Mouse (Mus musculus): ENCODE measurements around the gene AA467197. TPM values are rescaled to one million over a fixed set of nuclear protein-coding genes. Genes with fewer than 3 reads are reported as not detected.
A peak's percentile ranks its signal among the peaks of the same experiment; 100 is the strongest.

Gene AA467197
- polyA plus RNA-seq, 1 experiment from 2014 or later, result 0.20 TPM

- 87% methylated on average over 2 of the region's 2 CpGs for WGBS (ENCODE audit: insufficient replicate concordance)
- Histone ChIP-seq H3K9me3 (replicated peaks; ENCODE audit: control insufficient read depth, low read length) (no peaks in the 10 kb centered on the region), H3K4me2 (no peak overlapping the region), H3K27me3 (ENCODE audit: control insufficient read depth, insufficient read depth, low read length) (no peaks in the 10 kb centered on the region), H3K4me3 (ENCODE audit: low read depth, low read length) (no peak overlapping the region), H3K27ac (ENCODE audit: low read depth, low read length) (no peak overlapping the region), H3K9ac (ENCODE audit: low read depth, low read length) (no peak overlapping the region), H3K36me3 (ENCODE audit: control insufficient read depth, insufficient read depth, low read length) (no peaks in the 10 kb centered on the region), H3K4me1 (ENCODE audit: control insufficient read depth, insufficient read depth, low read length) (no peaks in the 10 kb centered on the region)
- no peak for ATAC-seq (replicated peaks; ENCODE audit: insufficient number of reproducible peaks, low FRiP score, low TSS enrichment)
Observed at GRCm38 (mm10) chr2:122675126-122675525, 38.3 kb downstream of the AA467197 start.

DNA sequence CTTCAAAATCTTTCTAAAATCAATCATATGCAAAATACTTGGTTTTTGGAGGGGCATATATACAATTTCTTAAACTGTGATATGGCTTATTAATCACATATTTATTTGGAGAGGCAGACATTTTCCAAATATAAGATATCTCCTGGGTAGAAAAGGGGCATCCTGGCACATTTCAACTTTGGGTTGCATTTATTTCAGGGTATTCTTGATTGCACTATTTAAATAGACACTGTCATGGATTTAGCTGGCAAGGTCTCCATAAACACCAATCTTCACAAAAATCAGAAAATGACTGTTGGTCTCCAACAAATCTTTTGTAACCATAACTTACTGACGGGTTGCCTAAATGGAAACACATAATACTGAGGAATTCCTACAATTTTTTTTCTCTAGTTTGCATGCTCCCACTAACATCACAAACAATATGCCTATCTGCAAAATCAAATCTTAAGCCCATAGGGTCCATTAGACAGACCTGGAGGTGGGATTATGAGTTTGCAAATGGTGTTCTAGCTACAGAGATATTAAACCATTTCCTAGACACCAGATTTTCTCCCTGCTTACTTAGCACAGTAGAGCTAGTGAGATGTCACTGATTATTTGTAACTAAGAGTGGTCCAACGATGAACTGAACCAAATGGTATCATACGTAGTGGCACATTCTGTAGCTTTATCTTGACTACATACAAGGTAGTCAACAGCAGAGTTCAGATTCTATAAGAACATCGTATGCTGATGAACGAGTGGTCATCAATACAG, 44.8 kb downstream of the AA467197 start:
- H3K36me3 ChIP-seq (ENCODE audit: control insufficient read depth, insufficient read depth, low read length), result no peaks in the 10 kb centered on the region
- ATAC-seq (replicated peaks; ENCODE audit: insufficient number of reproducible peaks, low FRiP score, low TSS enrichment), result peak; percentile 46; the same call in 1 of the 2 replicates
- no peaks in the 10 kb centered on the region for H3K27me3 ChIP-seq (ENCODE audit: control insufficient read depth, insufficient read depth, low read length)
- peaks cover 10% of the 10 kb centered on the region for H3K9me3 ChIP-seq (replicated peaks; ENCODE audit: control insufficient read depth, low read length)
- no peak overlapping the region for H3K4me2 ChIP-seq
- 80% methylated on average over 5 of the region's 5 CpGs for WGBS (ENCODE audit: insufficient replicate concordance)
- no peak overlapping the region for H3K27ac ChIP-seq (ENCODE audit: low read depth, low read length)
- H3K9ac ChIP-seq (ENCODE audit: low read depth, low read length), result no peak overlapping the region
- H3K4me3 ChIP-seq (ENCODE audit: low read depth, low read length), result no peak overlapping the region
- H3K4me1 ChIP-seq (ENCODE audit: control insufficient read depth, insufficient read depth, low read length), result no peaks in the 10 kb centered on the region

DNA sequence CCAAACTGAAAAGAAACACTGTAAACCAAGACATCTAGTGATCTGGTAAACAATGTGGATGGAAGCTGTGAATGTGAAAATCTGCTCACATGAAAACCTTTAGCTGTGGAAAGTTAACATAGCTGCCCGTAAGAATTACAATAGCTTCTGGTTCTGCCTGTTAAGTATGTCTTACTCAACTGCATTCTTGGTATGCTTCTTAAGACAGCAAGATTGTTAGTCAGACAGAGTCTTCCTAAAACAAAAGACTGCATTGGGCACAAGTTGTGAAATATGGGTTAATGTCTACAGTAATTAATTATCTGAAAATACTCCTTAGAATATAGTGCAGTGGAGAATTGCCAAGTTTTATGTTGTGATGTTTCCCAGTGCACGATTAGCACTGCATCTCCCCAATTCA, 45.7 kb downstream of the AA467197 start:
- Histone ChIP-seq H3K27me3 (ENCODE audit: control insufficient read depth, insufficient read depth, low read length) (no peaks in the 10 kb centered on the region), H3K4me3 (ENCODE audit: low read depth, low read length) (no peak overlapping the region), H3K9ac (ENCODE audit: low read depth, low read length) (no peak overlapping the region), H3K9me3 (replicated peaks; ENCODE audit: control insufficient read depth, low read length) (peaks cover 10% of the 10 kb centered on the region), H3K4me1 (ENCODE audit: control insufficient read depth, insufficient read depth, low read length) (no peaks in the 10 kb centered on the region), H3K36me3 (ENCODE audit: control insufficient read depth, insufficient read depth, low read length) (no peaks in the 10 kb centered on the region), H3K4me2 (no peak overlapping the region), H3K27ac (ENCODE audit: low read depth, low read length) (no peak overlapping the region)
- ATAC-seq (replicated peaks; ENCODE audit: insufficient number of reproducible peaks, low FRiP score, low TSS enrichment), result no peak
- 82% methylated on average over 2 of the region's 2 CpGs for WGBS (ENCODE audit: insufficient replicate concordance)

DNA sequence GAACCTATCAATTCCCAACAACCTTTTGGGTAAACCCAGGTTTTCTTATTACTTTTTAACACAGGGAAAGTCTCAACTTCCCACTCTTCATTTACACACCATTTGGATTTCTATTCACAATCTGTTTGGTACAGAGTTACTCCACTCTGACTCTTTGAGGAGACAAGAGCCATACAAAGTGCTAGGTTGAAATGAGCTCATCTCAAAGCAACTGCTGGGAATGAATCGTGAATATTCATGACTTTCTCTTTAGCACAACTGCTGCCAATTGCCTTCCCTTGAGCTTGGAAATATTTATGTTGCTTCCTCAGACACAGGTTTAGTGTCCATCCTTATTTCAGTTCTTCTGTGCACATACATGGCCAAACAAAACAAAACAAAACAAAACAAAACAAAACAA, 46.9 kb downstream of the AA467197 start:
- Histone ChIP-seq H3K4me3 (ENCODE audit: low read depth, low read length) (no peak overlapping the region), H3K4me2 (no peak overlapping the region), H3K4me1 (ENCODE audit: control insufficient read depth, insufficient read depth, low read length) (no peaks in the 10 kb centered on the region), H3K36me3 (ENCODE audit: control insufficient read depth, insufficient read depth, low read length) (no peaks in the 10 kb centered on the region), H3K9me3 (replicated peaks; ENCODE audit: control insufficient read depth, low read length) (peaks cover 10% of the 10 kb centered on the region), H3K27me3 (ENCODE audit: control insufficient read depth, insufficient read depth, low read length) (no peaks in the 10 kb centered on the region), H3K27ac (ENCODE audit: low read depth, low read length) (no peak overlapping the region), H3K9ac (ENCODE audit: low read depth, low read length) (no peak overlapping the region)
- 76% methylated on average over 1 of the region's 1 CpGs for WGBS (ENCODE audit: insufficient replicate concordance)
- ATAC-seq (replicated peaks; ENCODE audit: insufficient number of reproducible peaks, low FRiP score, low TSS enrichment), result no peak

DNA sequence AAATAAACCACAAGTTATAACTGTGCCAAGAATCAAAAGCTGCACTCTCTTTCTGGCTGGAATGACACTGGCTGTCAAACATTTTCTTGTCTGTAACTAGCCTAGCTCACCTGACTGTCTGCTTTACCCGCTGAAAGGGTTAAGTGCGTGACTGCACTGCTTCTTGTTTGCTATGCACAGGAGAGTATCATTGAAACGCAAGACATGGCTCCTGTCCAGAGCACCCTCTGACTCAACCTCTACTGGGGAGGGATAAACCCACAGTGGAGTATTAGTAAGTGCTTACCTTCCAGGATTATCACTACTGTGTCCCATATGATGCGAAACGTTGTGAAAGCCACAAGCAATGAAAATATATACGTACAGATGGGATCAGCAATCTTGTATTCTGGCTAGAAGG, 49.9 kb downstream of the AA467197 start:
- no peak overlapping the region for H3K4me2 ChIP-seq
- no peaks in the 10 kb centered on the region for H3K27me3 ChIP-seq (ENCODE audit: control insufficient read depth, insufficient read depth, low read length)
- H3K9ac ChIP-seq (ENCODE audit: low read depth, low read length), result no peak overlapping the region
- WGBS (ENCODE audit: insufficient replicate concordance), result 74% methylated on average over 6 of the region's 6 CpGs
- H3K9me3 ChIP-seq (replicated peaks; ENCODE audit: control insufficient read depth, low read length), result peaks cover 6% of the 10 kb centered on the region
- no peak for ATAC-seq (replicated peaks; ENCODE audit: insufficient number of reproducible peaks, low FRiP score, low TSS enrichment)
- no peak overlapping the region for H3K4me3 ChIP-seq (ENCODE audit: low read depth, low read length)
- no peaks in the 10 kb centered on the region for H3K36me3 ChIP-seq (ENCODE audit: control insufficient read depth, insufficient read depth, low read length)
- H3K4me1 ChIP-seq (ENCODE audit: control insufficient read depth, insufficient read depth, low read length), result no peaks in the 10 kb centered on the region
- H3K27ac ChIP-seq (ENCODE audit: low read depth, low read length), result no peak overlapping the region

MicroRNAs encoded within 50 kb of the gene (microRNA counts, 519-probe panel; counts per million panel counts)
- 32.2 counts per million for microRNA mmu-miR-147

Small RNA genes within 50 kb of the gene (microRNA-seq; reads per million reads assigned to microRNA genes)
- gene Mir147 (ENCODE audit: borderline number of aligned reads), result 6.5 reads per million, percentile 42 among the genes with 10 or more reads in this experiment

Other genes starting within 250 kb of the AA467197 start
- 0.27 TPM in 2 replicates for gene Slc28a2, start 210.5 kb upstream of the AA467197 start, polyA plus RNA-seq (2014; fragmentation: Nextera tagmentation; extraction: Ambion mirVana)
- gene Gm14085, start 152.0 kb upstream of the AA467197 start, polyA plus RNA-seq (2014; fragmentation: Nextera tagmentation; extraction: Ambion mirVana), result not detected in 2 replicates
- 26.6 and 33.6 TPM in 2 replicates for gene Gatm, start 25.7 kb upstream of the AA467197 start, polyA plus RNA-seq (2014; fragmentation: Nextera tagmentation; extraction: Ambion mirVana)
- 7.0 and 9.9 TPM in 2 replicates for gene Slc30a4, start 65.7 kb downstream of the AA467197 start, polyA plus RNA-seq (2014; fragmentation: Nextera tagmentation; extraction: Ambion mirVana)
- 39.9 and 44.1 TPM in 2 replicates for gene Bloc1s6, start 101.5 kb downstream of the AA467197 start, polyA plus RNA-seq (2014; fragmentation: Nextera tagmentation; extraction: Ambion mirVana)
- 3.0 and 4.1 TPM in 2 replicates for gene Sqor, start 128.3 kb downstream of the AA467197 start, polyA plus RNA-seq (2014; fragmentation: Nextera tagmentation; extraction: Ambion mirVana)